Mouse (Mus musculus): ENCODE results near the gene Elovl4. TPM values are rescaled to one million over a fixed set of nuclear protein-coding genes. Genes with fewer than 3 reads are reported as not detected.

Gene Elovl4
- polyA plus RNA-seq (2014; fragmentation: Illumina TruSeq; extraction: RNeasy Lipid Tissue Mini Kit (QIAGEN cat#74804); ENCODE audit: low read depth, low replicate concordance) = not detected

DNA sequence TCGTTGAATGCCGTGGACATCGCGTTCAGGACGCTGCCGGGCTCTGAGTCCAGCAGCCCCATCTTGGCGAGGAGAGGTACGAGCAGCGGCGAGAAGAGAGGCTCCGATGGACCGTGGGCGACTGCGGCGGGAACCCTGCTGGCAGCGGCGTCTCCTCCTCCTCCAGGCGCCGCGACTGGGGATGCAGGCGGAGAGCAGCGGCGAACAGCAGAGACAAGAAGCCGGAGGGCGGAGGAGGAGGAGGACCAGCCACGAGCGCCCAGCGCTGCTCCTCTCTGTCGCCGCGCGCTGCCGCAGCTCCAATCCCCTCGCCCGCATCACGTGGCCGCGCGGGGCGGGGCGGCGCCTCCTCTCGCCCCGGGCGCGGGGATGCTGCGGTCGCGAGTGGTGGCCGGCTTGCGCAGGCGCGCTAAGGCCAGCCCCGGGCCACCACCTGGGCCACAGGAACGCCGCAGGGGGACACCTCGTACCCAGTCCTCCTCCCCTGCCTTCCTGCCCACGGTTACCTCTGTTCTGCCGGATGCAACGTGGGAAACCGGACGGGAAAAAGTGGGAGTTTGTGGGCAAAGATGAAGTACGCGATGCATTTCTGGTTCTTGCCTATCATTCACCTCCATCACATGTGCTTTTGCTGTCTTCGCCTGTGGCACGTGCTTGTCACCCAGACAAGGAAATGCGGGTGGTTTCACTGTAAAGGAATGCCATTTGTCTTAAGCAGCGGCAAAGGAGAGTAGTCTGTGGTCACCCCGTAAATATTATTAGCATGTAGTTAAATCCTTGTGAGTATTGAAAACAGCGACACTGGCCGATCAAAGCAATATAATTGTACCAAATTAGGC lies at the start of gene Elovl4:
Gene Elovl4 (minus strand): TSS at position 301 of the 839 bp plus-strand sequence.

DNA sequence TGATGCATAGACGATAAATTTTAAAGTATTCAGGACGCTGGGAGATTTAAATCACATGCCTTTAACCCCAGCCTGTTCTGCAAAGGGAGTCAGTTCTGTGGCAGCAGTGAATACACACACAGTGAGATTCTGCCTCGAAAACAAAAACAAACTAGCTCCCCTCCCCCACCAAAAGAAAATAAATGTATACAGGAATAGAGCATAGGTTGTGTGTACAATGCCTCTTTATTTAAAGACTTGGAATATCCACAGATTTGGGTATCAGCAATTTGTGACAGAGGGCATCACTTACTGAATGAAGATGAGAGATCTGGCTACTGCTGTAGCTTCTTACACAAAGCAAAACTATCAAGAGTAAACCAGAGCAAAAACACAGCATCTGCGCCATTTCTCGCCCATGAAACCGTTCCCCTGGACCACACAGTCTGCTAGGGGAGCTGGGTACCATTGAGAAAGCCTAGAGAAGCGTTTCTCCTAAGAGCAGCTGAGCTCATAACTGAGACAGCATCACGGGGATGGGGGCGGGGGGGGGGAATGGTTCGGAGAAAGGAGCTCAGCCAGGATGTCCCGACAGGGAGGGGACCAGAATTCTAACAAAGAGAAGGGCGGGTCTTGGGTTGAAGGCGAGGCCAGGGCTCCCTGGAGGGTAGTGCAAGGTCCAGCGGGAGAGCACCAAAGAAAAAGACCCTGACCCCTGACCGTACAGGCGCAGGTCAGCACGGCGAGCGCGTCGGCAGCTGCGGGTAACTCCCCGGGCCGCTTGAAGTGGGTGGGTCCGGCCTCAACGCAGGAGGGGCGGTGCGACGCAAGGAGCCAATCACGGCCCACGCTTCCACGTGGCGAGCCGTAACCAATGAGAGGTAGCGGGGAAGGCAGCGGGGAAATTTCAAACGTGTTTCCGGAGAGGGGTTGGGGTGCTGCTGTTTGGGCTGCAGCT lies 28.0 kb upstream of the Elovl4 start, which contains the start of gene Ttk:
Gene Ttk (plus strand): TSS at position 879 of the 937 bp plus-strand sequence.

Other genes with a start within 250 kb of the Elovl4 start
- gene Ttk, start 28.4 kb upstream of the Elovl4 start, polyA plus RNA-seq (2014; fragmentation: Illumina TruSeq; extraction: RNeasy Lipid Tissue Mini Kit (QIAGEN cat#74804); ENCODE audit: low read depth, low replicate concordance) = not detected
- 246 TPM for gene Bckdhb, start 118.9 kb upstream of the Elovl4 start, polyA plus RNA-seq (2014; fragmentation: Illumina TruSeq; extraction: RNeasy Lipid Tissue Mini Kit (QIAGEN cat#74804); ENCODE audit: low read depth, low replicate concordance)

All from liver, adult 10 weeks (tissue).